Mouse (Mus musculus): ENCODE results near the gene Gm42372.

The Gm42372 gene

DNA sequence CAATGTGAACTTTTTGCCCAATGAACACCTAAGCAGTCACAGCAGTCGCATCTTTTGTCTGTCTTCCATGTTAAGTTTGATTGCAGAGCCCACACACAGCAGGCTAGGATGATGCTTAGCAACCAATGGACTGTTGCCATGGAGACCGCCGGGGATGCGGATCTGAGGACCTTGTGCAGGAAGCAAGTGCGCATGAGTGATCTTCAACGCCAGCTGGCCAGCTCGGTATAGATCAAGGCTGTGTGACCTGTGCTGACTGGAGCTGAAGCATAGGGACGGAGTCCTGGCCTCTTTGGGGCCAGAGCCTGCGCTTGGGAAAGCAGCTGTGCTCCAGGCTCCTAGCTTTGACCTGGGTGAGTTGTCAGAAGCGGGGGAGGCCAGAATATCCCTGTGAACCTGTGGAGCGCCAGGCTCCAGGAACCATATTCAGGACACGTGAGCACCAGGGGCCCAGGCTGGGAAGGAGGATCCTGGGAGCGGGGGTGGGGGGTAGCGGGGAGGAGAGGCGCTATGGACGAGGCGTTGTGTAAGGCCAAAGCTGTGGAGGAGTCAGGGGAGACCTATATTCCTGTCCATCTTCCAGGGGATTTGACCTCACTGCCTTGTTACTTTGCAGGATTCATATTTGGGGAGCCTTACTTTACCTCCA is 23.2 kb upstream of the Gm42372 start, which contains the start of gene Pnmal1:
Gene Pnmal1, plus strand, starts transcription at position 141 of the 649 bp plus-strand sequence.
- DNase-seq (ENCODE audit: low spot score) = peak; percentile 87

- DNase-seq (ENCODE audit: low spot score) = no peak
These were observed 21.2 kb upstream of the Gm42372 start for GRCm38 (mm10) chr7:16961678-16962077.

- DNase-seq (ENCODE audit: low spot score) = no peak
These were observed 14.5 kb upstream of the Gm42372 start for GRCm38 (mm10) chr7:16968414-16968813.

- DNase-seq (ENCODE audit: low spot score) = no peak
These were observed 11.7 kb upstream of the Gm42372 start for GRCm38 (mm10) chr7:16971160-16971559.

- no peak for DNase-seq (ENCODE audit: low spot score)
These were observed 8.9 kb upstream of the Gm42372 start for GRCm38 (mm10) chr7:16974018-16974417.

GRCm38 (mm10) chr7:16976298-16976697 is 6.6 kb upstream of the Gm42372 start:
- no peak for DNase-seq (ENCODE audit: low spot score)

GRCm38 (mm10) chr7:16978173-16978572 is 4.7 kb upstream of the Gm42372 start:
- no peak for DNase-seq (ENCODE audit: low spot score)

GRCm38 (mm10) chr7:16978593-16978992 is 4.3 kb upstream of the Gm42372 start:
- no peak for DNase-seq (ENCODE audit: low spot score)

GRCm38 (mm10) chr7:16980348-16980747 is 2.5 kb upstream of the Gm42372 start:
- peak; percentile 59 for DNase-seq (ENCODE audit: low spot score)

DNA sequence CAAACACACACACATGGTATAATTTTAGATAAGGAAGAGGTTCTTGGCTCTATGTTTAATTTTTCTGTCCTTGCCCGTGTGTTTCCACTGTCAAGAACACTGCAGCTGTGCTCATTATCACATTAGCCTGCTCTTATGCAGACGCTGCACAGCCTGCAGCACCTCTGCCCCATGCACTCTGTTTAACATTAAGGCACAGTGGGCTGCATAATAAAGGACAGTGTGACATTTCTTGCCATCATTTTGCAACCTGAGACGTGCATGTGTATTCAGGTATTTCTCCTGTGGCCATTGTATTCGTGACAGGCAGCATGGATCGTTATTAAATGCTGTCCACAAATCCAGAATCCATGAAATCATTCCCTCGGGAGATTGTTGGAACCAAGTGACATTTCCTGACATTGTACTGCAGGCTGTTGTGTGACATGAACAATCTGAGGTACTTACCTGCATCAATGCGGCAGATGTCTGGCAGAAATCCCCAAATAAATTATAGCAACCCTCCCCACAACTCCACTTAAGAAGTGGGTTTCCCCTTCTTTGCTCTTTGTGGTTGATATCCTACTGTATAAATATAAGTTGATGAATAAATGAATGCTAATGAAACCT is 4.8 kb downstream of the Gm42372 start:
- no peak for DNase-seq (ENCODE audit: low spot score)

- DNase-seq (ENCODE audit: low spot score) = peak; percentile 88
These were observed 5.5 kb downstream of the Gm42372 start for GRCm38 (mm10) chr7:16988405-16988804.

- no peak for DNase-seq (ENCODE audit: low spot score)
These were observed 7.3 kb downstream of the Gm42372 start for GRCm38 (mm10) chr7:16990006-16990744.

DNA sequence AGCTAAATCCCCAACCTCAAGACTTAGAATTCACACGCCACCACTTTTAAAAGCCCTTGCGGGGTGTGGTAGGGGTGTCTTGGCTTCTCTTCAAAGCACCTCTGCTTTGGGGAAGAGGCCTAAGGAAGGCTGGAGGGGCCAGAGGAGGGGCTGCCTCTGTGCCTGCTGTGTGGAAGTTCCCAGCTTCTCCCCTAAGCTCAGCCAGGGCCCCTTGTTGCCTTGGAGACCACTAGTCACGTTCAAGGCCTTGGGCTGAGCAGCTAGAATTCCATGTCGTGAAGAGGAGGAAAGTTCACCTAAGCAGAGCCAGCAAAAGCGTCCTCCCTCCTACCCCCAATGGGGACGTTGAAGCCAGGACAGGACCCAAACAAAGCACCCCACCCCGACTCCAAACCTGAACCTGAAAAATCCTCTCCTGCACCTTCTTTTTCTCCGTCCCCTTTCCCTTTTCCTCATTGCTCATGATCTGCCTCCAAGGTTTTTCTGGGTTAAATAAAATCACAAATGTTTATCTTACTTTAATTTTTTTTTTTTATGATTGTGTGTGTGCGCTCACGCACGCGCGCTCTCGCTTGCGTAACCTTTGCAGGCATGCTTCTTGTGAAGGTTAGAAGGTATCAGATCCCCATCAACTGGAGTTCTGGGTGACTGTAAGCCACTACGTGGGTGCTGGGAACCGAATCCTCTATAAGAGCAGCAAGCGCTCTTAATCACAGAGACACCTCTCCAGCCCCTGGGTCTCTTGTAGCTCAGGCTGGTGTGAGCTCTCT is 9.0 kb downstream of the Gm42372 start:
- DNase-seq (ENCODE audit: low spot score) = peak; percentile 74

GRCm38 (mm10) chr7:16992451-16992807 is 9.5 kb downstream of the Gm42372 start, which contains the start of gene Ccdc8:
Gene Ccdc8, plus strand, starts transcription at chr7:16992708.
- DNase-seq (ENCODE audit: low spot score) = no peak

GRCm38 (mm10) chr7:16993651-16994399 is 10.9 kb downstream of the Gm42372 start:
- peak; percentile 84 for DNase-seq (ENCODE audit: low spot score)

DNA sequence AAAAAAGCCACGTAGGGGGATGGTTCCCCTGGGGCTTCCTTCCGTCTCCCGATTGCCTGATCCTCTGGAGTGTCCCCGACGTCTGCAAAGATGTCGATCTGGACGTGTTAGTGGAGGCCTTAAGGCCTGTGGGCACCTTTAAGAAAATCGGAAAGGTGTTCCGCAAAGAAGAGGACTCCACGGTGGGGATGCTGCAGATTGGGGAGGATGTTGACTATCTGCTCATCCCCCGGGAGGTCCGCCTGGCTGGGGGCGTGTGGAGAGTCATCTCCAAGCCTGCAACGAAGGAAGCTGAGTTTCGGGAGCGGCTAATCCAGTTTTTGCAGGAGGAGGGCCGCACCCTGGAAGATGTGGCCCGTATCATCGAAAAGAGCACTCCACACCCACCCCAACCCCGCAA is 11.5 kb downstream of the Gm42372 start:
- no peak for DNase-seq (ENCODE audit: low spot score)

DNA sequence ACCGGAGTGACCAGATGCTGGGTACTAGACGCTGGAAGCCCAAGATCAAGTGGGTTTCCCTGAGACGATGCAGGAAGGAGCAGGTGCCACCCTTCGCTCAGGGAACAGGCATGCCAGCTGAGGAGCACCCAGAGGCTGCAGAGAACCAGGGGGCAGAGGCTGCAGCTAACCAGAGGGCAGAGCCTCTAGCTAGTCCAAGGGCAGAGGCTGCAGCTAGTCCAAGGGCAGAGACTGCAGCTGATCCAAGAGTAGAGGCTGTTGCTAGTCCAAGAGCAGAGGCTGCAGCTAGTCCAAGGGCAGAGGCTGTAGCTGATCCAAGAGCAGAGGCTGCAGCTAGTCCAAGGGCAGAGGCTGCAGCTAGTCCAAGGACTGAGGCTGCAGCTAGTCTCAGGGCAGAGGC is 12.5 kb downstream of the Gm42372 start:
- no peak for DNase-seq (ENCODE audit: low spot score)

DNA sequence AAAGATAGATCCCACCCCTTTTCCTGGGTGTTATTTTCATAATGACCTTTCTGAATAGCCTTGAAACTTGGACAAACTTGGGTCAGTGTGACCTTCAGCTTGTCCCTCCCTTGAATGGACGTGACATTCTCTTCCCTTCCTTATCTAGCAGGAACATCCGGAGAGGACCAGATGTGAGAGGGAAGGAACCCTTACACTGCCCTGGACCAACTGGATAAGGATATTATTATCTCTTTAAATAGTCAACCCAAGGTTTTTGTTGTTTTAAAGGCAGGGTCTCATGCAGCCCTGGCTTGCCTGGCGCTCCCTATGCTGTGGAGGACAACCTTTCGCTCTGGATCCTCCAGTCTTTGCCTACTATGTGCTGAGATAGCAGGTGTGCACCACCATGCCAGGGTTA is 16.3 kb downstream of the Gm42372 start:
- DNase-seq (ENCODE audit: low spot score) = no peak

DNA sequence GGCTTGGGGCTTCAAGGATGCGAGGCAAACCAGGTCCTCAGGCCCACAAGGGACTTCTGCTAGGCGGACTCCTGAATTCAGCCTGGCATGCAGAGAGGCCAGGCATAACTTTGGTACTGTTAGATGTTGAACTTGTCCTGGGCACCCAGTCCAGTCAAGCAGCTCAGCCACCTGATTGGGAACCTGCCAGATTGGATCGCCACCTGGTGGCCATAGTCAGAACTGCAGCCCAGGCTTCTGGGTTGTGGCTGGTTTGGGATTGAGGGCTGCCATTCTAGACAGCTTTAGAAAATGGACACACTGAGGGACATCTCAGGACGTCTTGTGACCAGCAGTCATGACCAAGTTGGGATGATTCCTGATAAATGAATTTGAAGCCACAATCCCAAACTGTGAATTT is 16.8 kb downstream of the Gm42372 start:
- DNase-seq (ENCODE audit: low spot score) = peak; percentile 96

- DNase-seq (ENCODE audit: low spot score) = peak; percentile 89
These were observed 19.7 kb downstream of the Gm42372 start for GRCm38 (mm10) chr7:17002375-17003195.

Measured in testis, postnatal 10 days (tissue).